Comparison of ENCODE assay signal across 8 mouse cellular contexts in genomic region chr10:78399090-78399657, GRCm38 (mm10). TPM values are rescaled to one million over a fixed set of nuclear protein-coding genes. Genes with fewer than 3 reads are reported as not detected.
A peak's percentile ranks its signal among the peaks of the same experiment; 100 is the strongest.
DNase-seq lines count a peak whose midpoint lies in the region; ATAC-seq lines count a peak whose summit lies in the region.

No protein-coding gene starts in this region.

- no peaks in the 10 kb centered on the region for H3K9me3 ChIP-seq in intestine, embryonic 15.5 days
- H3K9me3 ChIP-seq in stomach, embryonic 15.5 days, result no peaks in the 10 kb centered on the region

- H3K4me2 ChIP-seq in intestine, embryonic 15.5 days (replicated peaks), result no peak overlapping the region
- no peak overlapping the region for H3K4me2 ChIP-seq in stomach, embryonic 15.5 days

- 50% methylated on average over 17 of the region's 17 CpGs for WGBS in intestine, embryonic 15.5 days
- WGBS in stomach, embryonic 15.5 days, result 46% methylated on average over 17 of the region's 17 CpGs

- H3K27me3 ChIP-seq in intestine, embryonic 15.5 days (replicated peaks), result no peaks in the 10 kb centered on the region
- no peaks in the 10 kb centered on the region for H3K27me3 ChIP-seq in stomach, embryonic 15.5 days (replicated peaks)

- ATAC-seq in intestine, embryonic 15.5 days, result peak; percentile 35; the same call in 1 of the 2 replicates
- peak; percentile 7; the same call in 1 of the 2 replicates for ATAC-seq in stomach, embryonic 15.5 days (ENCODE audit: insufficient read depth, low FRiP score, low read depth)

- no peak overlapping the region for H3K27ac ChIP-seq in intestine, embryonic 15.5 days
- H3K27ac ChIP-seq in stomach, embryonic 15.5 days, result no peak overlapping the region

- no peak overlapping the region for H3K4me3 ChIP-seq in intestine, embryonic 15.5 days (replicated peaks)
- no peak overlapping the region for H3K4me3 ChIP-seq in stomach, embryonic 15.5 days (replicated peaks)

- H3K9ac ChIP-seq in intestine, embryonic 15.5 days, result no peak overlapping the region
- H3K9ac ChIP-seq in stomach, embryonic 15.5 days, result no peak overlapping the region

- peaks cover 41% of the 10 kb centered on the region for H3K36me3 ChIP-seq in intestine, embryonic 15.5 days
- H3K36me3 ChIP-seq in stomach, embryonic 15.5 days, result peaks cover 45% of the 10 kb centered on the region

- no peaks in the 10 kb centered on the region; the same call in 1 of the 2 replicates for H3K4me1 ChIP-seq in intestine, embryonic 15.5 days (replicated peaks)
- H3K4me1 ChIP-seq in stomach, embryonic 15.5 days, result 0 out of 2 replicates have a peak, but pooled peaks cover 2% of the 10 kb centered on the region

- DNase-seq in A20 (ENCODE audit: low read depth, low spot score), result peak; percentile 92
- peak; percentile 79 for DNase-seq in CD4-positive helper T cell, adult 2 months (ENCODE audit: low read depth, low spot score)
- DNase-seq in embryo, embryonic 10.5 days (ENCODE audit: low spot score), result peak; percentile 50
- peak; percentile 17 for DNase-seq in lung, postnatal 14 days
- no peak for DNase-seq in gastrocnemius, adult 8-10 months (ENCODE audit: low spot score in 2 of 2)
- DNase-seq in left cerebral cortex, adult 8-10 months (ENCODE audit: low spot score in 2 of 2), result no peak

RNA-seq across cellular contexts. Expression of gene Rrp1, which starts 13.7 kb away (rescaled TPM):
- 268 and 277 TPM in 2 replicates for polyA plus RNA-seq in intestine, embryonic 15.5 days (2015; fragmentation: Nextera tagmentation; extraction: Ambion mirVana)
- 289 and 316 TPM in 2 replicates for polyA plus RNA-seq in stomach, embryonic 15.5 days (2015; fragmentation: Nextera tagmentation; extraction: Ambion mirVana)
- total RNA-seq in gastrocnemius, adult 8-10 months (2022), result 10 to 100 TPM; 54.6 to 63.3 (median 59.5) TPM
- total RNA-seq in left cerebral cortex, adult 8-10 months (2022), result 100 to 1,000 TPM; 348 to 374 (median 360) TPM

RNA-seq across cellular contexts. Expression of gene Cstb, which starts 26.3 kb away (rescaled TPM):
- 270 and 290 TPM in 2 replicates for polyA plus RNA-seq in intestine, embryonic 15.5 days (2015; fragmentation: Nextera tagmentation; extraction: Ambion mirVana)
- 348 and 423 TPM in 2 replicates for polyA plus RNA-seq in stomach, embryonic 15.5 days (2015; fragmentation: Nextera tagmentation; extraction: Ambion mirVana)
- total RNA-seq in gastrocnemius, adult 8-10 months (2022), result 10 to 100 TPM in 3 of 4 experiments, 1 to 10 TPM in 1; 7.8 to 12.6 (median 11.0) TPM
- total RNA-seq in left cerebral cortex, adult 8-10 months (2022), result 10 to 100 TPM; 36.8 to 51.7 (median 40.6) TPM

RNA-seq across cellular contexts. Expression of gene Agpat3, which starts 46.9 kb away (rescaled TPM):
- 58.2 and 70.6 TPM in 2 replicates for polyA plus RNA-seq in intestine, embryonic 15.5 days (2015; fragmentation: Nextera tagmentation; extraction: Ambion mirVana)
- 60.7 and 68.0 TPM in 2 replicates for polyA plus RNA-seq in stomach, embryonic 15.5 days (2015; fragmentation: Nextera tagmentation; extraction: Ambion mirVana)
- 100 to 1,000 TPM; 107 to 126 (median 122) TPM for total RNA-seq in gastrocnemius, adult 8-10 months (2022)
- total RNA-seq in left cerebral cortex, adult 8-10 months (2022), result 100 to 1,000 TPM; 218 to 243 (median 229) TPM

Comparison
In these comparisons a context has a peak if more than half of its experiments do, and no peak if none do; other contexts are left out.
1. DNase-seq: peak in A20 (single experiment), CD4-positive helper T cell, adult 2 months (single experiment), embryo, embryonic 10.5 days (single experiment) and lung, postnatal 14 days (single experiment); none in gastrocnemius, adult 8-10 months (0 of 2) and left cerebral cortex, adult 8-10 months (0 of 2).
2. RNA of gene Rrp1, which starts 13.7 kb away (total RNA-seq): 348 to 374 TPM in left cerebral cortex, adult 8-10 months; 54.6 to 63.3 TPM in gastrocnemius, adult 8-10 months; every median in the first group is over 4 times any median in the second.